Mouse (Mus musculus) kidney, adult 2 months (tissue): ENCODE results near the gene Klhdc10. TPM values are rescaled to one million over a fixed set of nuclear protein-coding genes. Genes with fewer than 3 reads are reported as not detected.

ENCODE experiments used
- DNase-seq: peaks from one replicate; pipeline ENCODE4 v3.0.0; 2021
- H3K27ac ChIP-seq: fragments of 200-500 bp; 2 replicates; pipeline ENCODE4 v1.5.1; 2012; ENCODE audit warnings: low read depth, low read length, control low read depth, inconsistent platforms; ENCODE audit not compliant: insufficient read depth
- H3K27me3 ChIP-seq: fragments of 200-500 bp; replicated peaks from 2 replicates; pipeline ENCODE4 v1.6.1; 2012; ENCODE audit warnings: mild to moderate bottlenecking, moderate library complexity, low read length, inconsistent platforms; ENCODE audit not compliant: control insufficient read depth, insufficient read depth
- H3K36me3 ChIP-seq: fragments of 200-500 bp; 2 replicates; pipeline ENCODE4 v1.6.1; 2012; ENCODE audit warnings: mild to moderate bottlenecking, moderate library complexity, low read length, inconsistent platforms; ENCODE audit not compliant: control insufficient read depth, insufficient read depth
- H3K4me1 ChIP-seq: fragments of 200-500 bp; 2 replicates; pipeline ENCODE4 v1.6.1; 2011; ENCODE audit warnings: low read length; ENCODE audit not compliant: control insufficient read depth, insufficient read depth
- H3K4me3 ChIP-seq: fragments of 200-500 bp; 2 replicates; pipeline ENCODE4 v1.5.1; 2011; ENCODE audit warnings: mild to moderate bottlenecking, low read depth, low read length, control low read depth; ENCODE audit not compliant: insufficient read depth
- CTCF ChIP-seq: fragments of 200-500 bp; conservative IDR thresholded peaks from 2 replicates; pipeline ENCODE4 v1.5.1; 2011; ENCODE audit warnings: low read depth, mild to moderate bottlenecking, control low read depth, low read length, moderate library complexity, mixed read lengths; ENCODE audit not compliant: insufficient read depth, insufficient read length
- POLR2A ChIP-seq: fragments of 200-500 bp; IDR thresholded peaks from one replicate; pipeline ENCODE4 v1.6.1; 2011; ENCODE audit warnings: low read depth, low read length, control low read depth
- WGBS: fragments of 180-500 bp; shearing (Covaris S2); methylation state at CpG from one replicate; pipeline ENCODE4 v1.1.7; 2018; 5-methylcytosine and 5-hydroxymethylcytosine counted together
- polyA plus RNA-seq: library from polyadenylated mRNA; depleted of rRNA; stranded (reverse); fragments of >200 nt; gene quantifications from 2 replicates; pipeline ENCODE4 v1.2.3, GENCODE M21; 2012

The Klhdc10 gene
- polyA plus RNA-seq, 1 experiment: 42.7 TPM

DNA sequence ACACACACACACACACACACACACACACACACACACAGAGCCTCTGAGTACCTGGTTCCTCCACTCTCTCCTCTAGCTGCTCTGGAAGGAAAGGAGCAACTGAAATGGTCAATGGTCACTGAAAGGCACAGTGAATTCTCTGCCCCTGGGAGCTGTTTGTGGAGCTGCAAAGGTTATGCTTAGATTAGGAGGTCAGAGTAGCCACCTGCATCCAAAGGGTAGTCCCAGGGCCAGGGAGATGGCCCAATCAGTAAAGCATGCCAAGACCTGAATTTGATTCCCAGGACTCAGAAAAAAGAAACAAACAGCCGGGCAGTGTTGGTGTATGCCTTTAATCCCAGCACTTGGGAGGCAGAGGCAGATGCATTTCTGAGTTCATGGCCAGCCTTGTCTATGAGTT is 66.4 kb downstream of the Klhdc10 start:
- no peak overlapping the region for H3K4me3 ChIP-seq
- WGBS: 100% methylated on average over 1 of the region's 1 CpGs

DNA sequence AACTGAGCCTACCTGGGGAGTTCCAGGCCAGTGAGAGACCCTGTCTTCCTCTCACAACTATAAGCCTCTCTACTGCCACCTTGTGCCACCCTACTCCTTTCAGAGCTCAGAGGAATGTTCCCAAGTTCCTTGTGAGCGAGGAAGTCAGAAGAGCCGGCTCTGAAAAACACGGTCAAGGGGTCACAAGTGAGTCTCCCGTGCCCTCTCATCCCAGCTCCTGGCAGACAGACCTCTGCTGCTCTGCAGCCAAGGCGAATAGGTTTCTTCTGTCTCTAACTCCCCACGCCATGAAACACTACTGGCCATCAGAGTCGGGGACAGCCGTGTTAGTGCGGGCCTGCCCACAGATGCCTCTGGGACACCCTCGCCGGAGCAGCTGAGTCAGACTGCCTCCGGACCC is 67.0 kb downstream of the Klhdc10 start:
- TF ChIP-seq CTCF (peak; percentile 54; the same call in 1 of the 2 replicates), POLR2A (no peak)
- H3K36me3 ChIP-seq: no peaks in the 10 kb centered on the region
- no peaks in the 10 kb centered on the region for H3K27me3 ChIP-seq
- no peak overlapping the region for H3K27ac ChIP-seq
- H3K4me3 ChIP-seq: no peak overlapping the region
- WGBS: 52% methylated on average over 12 of the region's 12 CpGs
- no peaks in the 10 kb centered on the region for H3K4me1 ChIP-seq
- DNase-seq: peak; percentile 57

More for the DNA sequence above, 66.4 kb downstream of the Klhdc10 start:
- H3K27ac ChIP-seq: no peak overlapping the region
- DNase-seq: no peak
- no peaks in the 10 kb centered on the region for H3K36me3 ChIP-seq
- TF ChIP-seq POLR2A (no peak), CTCF (no peak)
- H3K27me3 ChIP-seq: no peaks in the 10 kb centered on the region
- no peaks in the 10 kb centered on the region for H3K4me1 ChIP-seq

DNA sequence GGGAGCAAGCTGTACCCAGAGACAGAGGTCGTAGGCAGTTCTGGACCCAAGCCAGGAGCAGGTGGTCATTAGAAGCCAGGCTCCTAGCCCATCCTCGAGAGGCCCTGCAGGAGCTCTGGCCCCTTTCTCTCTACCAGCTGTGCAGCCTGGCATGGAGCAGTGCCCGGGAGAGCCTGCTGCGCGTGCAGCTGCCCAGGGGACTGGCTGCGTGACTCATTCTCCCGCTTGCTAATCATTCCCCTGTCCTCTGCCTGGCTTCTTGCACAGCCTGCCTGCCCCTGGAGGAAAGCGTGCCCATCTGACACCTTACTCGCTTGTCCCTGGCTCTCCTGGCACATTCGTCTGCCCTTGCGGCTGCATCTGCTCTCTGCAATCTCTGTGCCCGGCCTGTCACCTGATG is 67.7 kb downstream of the Klhdc10 start:
- Histone ChIP-seq H3K27me3 (no peaks in the 10 kb centered on the region), H3K36me3 (no peaks in the 10 kb centered on the region), H3K4me3 (no peak overlapping the region), H3K27ac (no peak overlapping the region), H3K4me1 (no peaks in the 10 kb centered on the region)
- TF ChIP-seq CTCF (no peak), POLR2A (no peak)
- 67% methylated on average over 12 of the region's 12 CpGs for WGBS
- no peak for DNase-seq

DNA sequence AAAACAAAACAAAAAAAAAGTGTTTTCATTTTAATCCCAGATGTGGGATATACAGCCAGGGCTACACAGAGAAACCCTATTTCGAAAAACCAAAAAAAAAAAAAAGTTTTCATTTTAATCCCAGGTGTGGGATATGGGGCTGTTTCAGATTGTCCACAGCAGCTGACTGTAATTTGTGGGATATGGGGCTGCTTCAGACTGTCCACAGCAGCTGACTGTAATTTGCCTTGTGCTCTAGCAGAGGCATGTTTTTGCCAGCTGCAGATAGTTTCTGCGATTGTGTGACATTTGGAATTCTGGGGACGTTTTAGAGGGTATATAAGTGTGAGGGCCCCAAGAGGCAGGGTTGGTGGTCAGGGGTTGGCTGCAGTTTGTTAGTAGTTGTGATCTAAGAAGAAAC is 70.0 kb downstream of the Klhdc10 start:
- no peaks in the 10 kb centered on the region for H3K36me3 ChIP-seq
- DNase-seq: no peak
- TF ChIP-seq CTCF (no peak), POLR2A (no peak)
- no peak overlapping the region for H3K4me3 ChIP-seq
- 84% methylated on average over 3 of the region's 3 CpGs for WGBS
- H3K27me3 ChIP-seq: no peaks in the 10 kb centered on the region
- no peak overlapping the region for H3K27ac ChIP-seq
- no peaks in the 10 kb centered on the region for H3K4me1 ChIP-seq

DNA sequence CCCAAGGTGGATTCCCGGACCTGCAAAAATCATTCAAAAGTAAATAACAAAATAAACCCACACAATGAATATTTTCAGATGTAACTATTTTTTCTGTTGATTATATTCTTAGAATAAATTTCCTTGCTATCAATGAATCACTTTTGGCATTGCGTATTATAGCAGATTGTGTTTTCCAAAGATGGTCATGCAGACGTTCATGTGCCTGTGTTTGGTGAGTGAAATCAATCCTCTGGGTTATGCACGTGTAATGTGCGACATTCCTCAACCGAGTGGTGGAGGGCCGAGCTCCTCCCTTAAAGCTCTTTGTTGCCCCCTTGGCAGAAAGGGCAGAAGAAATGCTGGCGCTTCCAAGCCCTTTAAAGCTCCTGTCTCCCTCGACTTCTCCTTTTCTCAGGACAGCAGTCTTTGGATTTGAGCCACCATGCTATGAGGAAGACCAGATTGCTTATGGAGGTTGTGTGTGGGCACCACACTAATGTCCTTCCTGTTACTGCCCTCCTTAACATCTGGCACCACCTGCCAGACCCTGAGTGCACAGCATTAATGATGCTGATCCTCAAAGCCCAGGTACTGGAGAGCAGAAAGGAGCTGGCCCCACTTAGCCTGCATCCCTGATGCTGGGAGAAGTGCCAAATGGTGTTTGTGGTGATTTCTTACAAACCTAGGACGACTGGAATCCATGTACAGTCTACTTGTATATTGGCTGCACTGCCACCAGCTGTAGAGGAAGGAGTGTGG is 74.5 kb downstream of the Klhdc10 start:
- TF ChIP-seq CTCF (no peak), POLR2A (no peak)

DNA sequence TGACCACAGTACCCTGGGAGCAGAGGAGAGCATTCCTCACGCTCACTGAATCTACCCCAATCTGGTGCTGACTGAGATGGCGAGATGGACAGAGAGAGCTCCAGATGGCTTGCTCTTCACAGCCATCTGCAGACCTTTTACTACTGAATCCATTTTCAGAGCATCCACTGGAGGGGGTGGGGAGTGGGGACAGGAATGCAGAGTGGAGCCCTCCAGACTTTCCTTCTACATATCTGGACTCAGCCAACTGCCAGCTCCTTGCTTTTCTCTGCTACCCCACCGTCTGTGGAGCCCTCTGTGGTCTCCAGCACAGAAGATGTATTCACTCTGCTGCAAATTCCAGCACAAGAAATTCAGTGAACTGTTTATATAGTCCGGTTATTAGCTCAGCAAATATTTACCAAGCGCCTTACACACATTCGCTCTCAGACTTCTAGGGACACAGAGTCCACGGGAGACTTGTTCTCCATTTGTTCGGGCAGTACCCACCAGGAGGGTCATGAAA is 75.6 kb downstream of the Klhdc10 start:
- Histone ChIP-seq H3K4me1 (no peaks in the 10 kb centered on the region), H3K4me3 (no peak overlapping the region), H3K27me3 (no peaks in the 10 kb centered on the region), H3K27ac (no peak overlapping the region), H3K36me3 (no peaks in the 10 kb centered on the region; the same call in none of the 2 replicates)
- no peak for DNase-seq
- 83% methylated on average over 8 of the region's 8 CpGs for WGBS
- TF ChIP-seq POLR2A (no peak), CTCF (no peak)

More for the DNA sequence above, 74.5 kb downstream of the Klhdc10 start:
- H3K36me3 ChIP-seq: no peaks in the 10 kb centered on the region; the same call in none of the 2 replicates
- H3K27me3 ChIP-seq: no peaks in the 10 kb centered on the region
- no peak overlapping the region for H3K4me3 ChIP-seq
- H3K27ac ChIP-seq: no peak overlapping the region
- 60% methylated on average over 10 of the region's 10 CpGs for WGBS
- no peaks in the 10 kb centered on the region for H3K4me1 ChIP-seq
- DNase-seq: no peak

DNA sequence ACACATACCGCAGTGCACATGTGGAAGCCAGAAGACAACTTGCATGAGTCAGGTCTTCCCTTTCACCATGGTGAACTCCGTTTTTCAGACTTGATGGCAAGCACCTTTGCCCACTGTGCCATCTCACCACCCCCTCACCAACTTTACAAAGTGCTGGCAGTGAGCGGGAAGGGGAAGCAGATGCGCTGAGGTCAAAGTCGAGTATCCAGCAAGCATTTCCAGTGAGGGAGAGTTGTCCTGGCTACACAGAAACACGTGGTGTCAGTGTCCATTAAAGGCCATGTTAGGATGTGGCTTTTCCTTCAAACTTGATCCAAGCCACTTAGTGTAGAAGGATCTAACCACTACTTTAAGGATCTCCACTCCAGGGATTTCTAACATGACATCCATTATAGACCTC is 76.1 kb downstream of the Klhdc10 start:
- Histone ChIP-seq H3K4me1 (no peaks in the 10 kb centered on the region), H3K36me3 (no peaks in the 10 kb centered on the region; the same call in none of the 2 replicates), H3K4me3 (no peak overlapping the region), H3K27ac (no peak overlapping the region), H3K27me3 (no peaks in the 10 kb centered on the region)
- DNase-seq: no peak
- 85% methylated on average over 6 of the region's 6 CpGs for WGBS
- TF ChIP-seq CTCF (no peak), POLR2A (no peak)

DNA sequence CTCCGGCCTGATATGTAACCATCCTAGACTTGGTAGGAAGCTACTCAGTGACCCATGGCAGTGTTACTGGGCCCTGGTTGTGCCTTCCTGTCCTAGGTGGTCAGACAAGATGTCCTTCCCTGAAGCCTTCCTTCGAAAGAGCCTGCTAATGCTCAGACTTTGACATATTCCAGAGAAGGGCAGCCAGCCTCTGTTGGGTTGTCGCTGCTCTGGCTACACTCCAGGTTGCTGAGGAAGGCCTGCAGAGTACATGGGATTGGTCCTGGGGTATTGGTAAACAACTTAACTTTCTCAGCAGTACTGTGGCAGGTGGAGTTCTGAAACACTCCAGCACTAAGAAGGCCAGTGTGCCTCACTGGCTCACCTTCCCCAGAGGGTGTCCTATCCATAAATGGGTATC is 77.8 kb downstream of the Klhdc10 start:
- 93% methylated on average over 3 of the region's 3 CpGs for WGBS
- Histone ChIP-seq H3K4me3 (no peak overlapping the region), H3K27me3 (no peaks in the 10 kb centered on the region), H3K36me3 (no peaks in the 10 kb centered on the region; the same call in none of the 2 replicates), H3K4me1 (no peaks in the 10 kb centered on the region), H3K27ac (no peak overlapping the region)
- no peak for DNase-seq
- TF ChIP-seq CTCF (no peak), POLR2A (no peak)
